Mouse (Mus musculus): ENCODE measurements at regions not wholly inside any gene's neighbourhood (a gene's known extent, or its start where the extent isn't known, plus 50 kb on each side); places are given as distances from the start of the nearest gene placed in this dataset.

DNA sequence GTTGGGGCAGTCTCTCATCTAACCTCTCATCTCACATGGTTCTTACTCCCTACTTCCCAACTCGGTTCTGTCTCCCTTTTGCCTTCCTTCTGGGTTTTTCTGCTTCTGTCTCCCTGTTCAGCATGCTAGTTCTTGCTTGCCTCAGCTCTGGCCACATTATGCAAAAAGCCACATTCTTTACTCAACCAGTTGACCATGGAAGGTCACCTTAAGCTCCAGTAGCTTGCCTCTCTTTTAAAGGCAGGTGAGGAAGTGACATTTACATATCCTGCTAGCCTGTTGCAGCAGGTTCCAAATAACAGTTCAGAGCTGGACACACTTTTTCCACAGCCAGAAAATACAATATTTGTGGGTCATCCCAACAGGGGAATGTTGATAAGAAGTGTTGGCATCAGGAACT, 732.4 kb downstream of the Rps29 start:
- TF ChIP-seq CTCF (IDR thresholded peaks at IDR 0.05; ENCODE audit: insufficient read depth, low read length) (no peak), POLR2A (IDR thresholded peaks at IDR 0.05; ENCODE audit: borderline replicate concordance, extremely low read depth, low read depth, low read length) (no peak)
